Mouse (Mus musculus): ENCODE results near the gene Eid1. TPM values are rescaled to one million over a fixed set of nuclear protein-coding genes. Genes with fewer than 3 reads are reported as not detected.
A peak's percentile ranks its signal among the peaks of the same experiment; 100 is the strongest.

Gene Eid1
- total RNA-seq (2017) = 228 and 229 TPM in 2 replicates

- peak; percentile 39 to 86 for ATAC-seq (replicated peaks in 1 of 2; ENCODE audit: insufficient read depth in 1 of 2, low FRiP score in 2 of 2, low TSS enrichment in 1 of 2, low read depth in 1 of 2, poor library complexity in 2 of 2, severe bottlenecking in 2 of 2)
Observed at GRCm38 (mm10) chr2:125672957-125673631, at the start of gene Eid1. TSS of gene Eid1 (plus strand) at chr2:125673095.

- no peak for ATAC-seq (replicated peaks in 1 of 2; ENCODE audit: insufficient read depth in 1 of 2, low FRiP score in 2 of 2, low TSS enrichment in 1 of 2, low read depth in 1 of 2, poor library complexity in 2 of 2, severe bottlenecking in 2 of 2)
Observed at GRCm38 (mm10) chr2:125623211-125623610, 49.7 kb upstream of the Eid1 start.

GRCm38 (mm10) chr2:125624127-125624685 lies 48.7 kb upstream of the Eid1 start:
- no peak for ATAC-seq (replicated peaks in 1 of 2; ENCODE audit: insufficient read depth in 1 of 2, low FRiP score in 2 of 2, low TSS enrichment in 1 of 2, low read depth in 1 of 2, poor library complexity in 2 of 2, severe bottlenecking in 2 of 2)

GRCm38 (mm10) chr2:125624837-125625351 lies 48.0 kb upstream of the Eid1 start, which contains the start of gene Cep152:
TSS of gene Cep152 (minus strand) at chr2:125625113.
- peak; percentile 98 to 99 for ATAC-seq (replicated peaks in 1 of 2; ENCODE audit: insufficient read depth in 1 of 2, low FRiP score in 2 of 2, low TSS enrichment in 1 of 2, low read depth in 1 of 2, poor library complexity in 2 of 2, severe bottlenecking in 2 of 2)

GRCm38 (mm10) chr2:125626536-125626935 lies 46.4 kb upstream of the Eid1 start:
- no peak for ATAC-seq (replicated peaks in 1 of 2; ENCODE audit: insufficient read depth in 1 of 2, low FRiP score in 2 of 2, low TSS enrichment in 1 of 2, low read depth in 1 of 2, poor library complexity in 2 of 2, severe bottlenecking in 2 of 2)

DNA sequence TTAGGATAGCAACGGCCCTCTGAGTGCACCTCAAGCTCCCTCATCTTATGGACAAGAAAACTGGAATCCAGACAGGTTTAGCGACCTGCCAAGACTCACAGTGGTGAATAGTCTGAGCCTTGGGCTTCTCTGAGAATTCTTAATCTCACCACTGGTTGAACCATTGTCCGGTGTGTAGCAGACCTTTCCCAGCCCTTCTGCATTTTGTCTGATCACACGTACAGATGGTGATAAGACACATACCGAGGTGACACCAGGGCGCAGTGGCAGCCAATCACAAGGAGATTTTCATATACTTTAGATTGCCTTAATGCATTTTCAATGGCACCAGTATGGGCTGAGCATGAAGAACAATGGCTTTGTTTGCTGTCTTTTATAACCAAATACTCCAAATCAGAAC lies 44.4 kb upstream of the Eid1 start:
- no peak for ATAC-seq (replicated peaks in 1 of 2; ENCODE audit: insufficient read depth in 1 of 2, low FRiP score in 2 of 2, low TSS enrichment in 1 of 2, low read depth in 1 of 2, poor library complexity in 2 of 2, severe bottlenecking in 2 of 2)

DNA sequence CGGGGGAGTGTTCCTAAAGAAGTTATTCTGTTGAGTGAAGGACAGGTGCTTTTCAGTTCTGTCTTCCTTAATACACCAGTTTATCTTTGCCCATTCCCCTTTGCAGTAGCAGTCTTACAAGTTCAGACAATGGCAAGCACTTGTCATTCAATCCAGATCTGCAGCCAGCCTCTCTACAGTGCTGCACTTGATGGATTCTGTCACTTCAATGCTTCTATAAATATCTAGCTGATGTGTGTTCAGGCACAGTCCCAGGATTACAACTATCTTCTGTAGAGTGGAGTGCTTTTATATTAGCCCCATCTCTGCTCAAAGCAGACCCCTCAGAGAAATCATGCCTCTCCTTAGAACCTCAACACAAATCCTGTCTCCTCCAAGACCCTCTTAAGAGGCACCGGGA lies 42.9 kb upstream of the Eid1 start:
- ATAC-seq (replicated peaks in 1 of 2; ENCODE audit: insufficient read depth in 1 of 2, low FRiP score in 2 of 2, low TSS enrichment in 1 of 2, low read depth in 1 of 2, poor library complexity in 2 of 2, severe bottlenecking in 2 of 2) = no peak

GRCm38 (mm10) chr2:125637331-125637730 lies 35.6 kb upstream of the Eid1 start:
- ATAC-seq (replicated peaks in 1 of 2; ENCODE audit: insufficient read depth in 1 of 2, low FRiP score in 2 of 2, low TSS enrichment in 1 of 2, low read depth in 1 of 2, poor library complexity in 2 of 2, severe bottlenecking in 2 of 2) = no peak

- ATAC-seq (replicated peaks in 1 of 2; ENCODE audit: insufficient read depth in 1 of 2, low FRiP score in 2 of 2, low TSS enrichment in 1 of 2, low read depth in 1 of 2, poor library complexity in 2 of 2, severe bottlenecking in 2 of 2) = no peak
Observed at GRCm38 (mm10) chr2:125644912-125645311, 28.0 kb upstream of the Eid1 start.

- no peak for ATAC-seq (replicated peaks in 1 of 2; ENCODE audit: insufficient read depth in 1 of 2, low FRiP score in 2 of 2, low TSS enrichment in 1 of 2, low read depth in 1 of 2, poor library complexity in 2 of 2, severe bottlenecking in 2 of 2)
Observed at GRCm38 (mm10) chr2:125650038-125650437, 22.9 kb upstream of the Eid1 start.

GRCm38 (mm10) chr2:125650742-125651352 lies 22.0 kb upstream of the Eid1 start:
- ATAC-seq (replicated peaks in 1 of 2; ENCODE audit: insufficient read depth in 1 of 2, low FRiP score in 2 of 2, low TSS enrichment in 1 of 2, low read depth in 1 of 2, poor library complexity in 2 of 2, severe bottlenecking in 2 of 2) = no peak

GRCm38 (mm10) chr2:125651563-125651962 lies 21.3 kb upstream of the Eid1 start:
- ATAC-seq (replicated peaks in 1 of 2; ENCODE audit: insufficient read depth in 1 of 2, low FRiP score in 2 of 2, low TSS enrichment in 1 of 2, low read depth in 1 of 2, poor library complexity in 2 of 2, severe bottlenecking in 2 of 2) = no peak

DNA sequence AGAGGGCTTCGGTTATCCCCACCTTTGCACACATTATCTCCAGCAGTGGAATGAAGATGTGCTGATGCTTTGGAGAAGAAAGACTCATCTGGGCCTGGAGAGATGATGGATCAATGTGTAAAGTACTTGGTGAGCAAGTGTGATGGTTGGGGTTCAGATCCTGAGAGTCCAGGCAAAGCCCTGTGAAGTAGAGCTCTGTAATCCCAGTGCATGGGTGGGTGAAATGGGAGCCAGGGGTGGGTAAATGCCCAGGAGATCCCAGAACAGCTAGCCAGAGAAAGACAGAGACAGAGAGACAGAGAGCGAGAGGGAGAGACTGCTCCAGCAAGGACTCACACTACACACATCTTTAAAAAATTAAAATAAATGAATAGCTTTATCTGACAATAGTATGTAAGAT lies 19.6 kb upstream of the Eid1 start:
- no peak for ATAC-seq (replicated peaks in 1 of 2; ENCODE audit: insufficient read depth in 1 of 2, low FRiP score in 2 of 2, low TSS enrichment in 1 of 2, low read depth in 1 of 2, poor library complexity in 2 of 2, severe bottlenecking in 2 of 2)

GRCm38 (mm10) chr2:125655391-125655790 lies 17.5 kb upstream of the Eid1 start:
- ATAC-seq (replicated peaks in 1 of 2; ENCODE audit: insufficient read depth in 1 of 2, low FRiP score in 2 of 2, low TSS enrichment in 1 of 2, low read depth in 1 of 2, poor library complexity in 2 of 2, severe bottlenecking in 2 of 2) = no peak

- peak; percentile 89 to 92 for ATAC-seq (replicated peaks in 1 of 2; ENCODE audit: insufficient read depth in 1 of 2, low FRiP score in 2 of 2, low TSS enrichment in 1 of 2, low read depth in 1 of 2, poor library complexity in 2 of 2, severe bottlenecking in 2 of 2)
Observed at GRCm38 (mm10) chr2:125659823-125660536, 12.9 kb upstream of the Eid1 start.

- 0 out of 4 replicates have a peak, but pooled peaks of 1 of the 2 experiments have one; percentile 9 for ATAC-seq (replicated peaks in 1 of 2; ENCODE audit: insufficient read depth in 1 of 2, low FRiP score in 2 of 2, low TSS enrichment in 1 of 2, low read depth in 1 of 2, poor library complexity in 2 of 2, severe bottlenecking in 2 of 2)
Observed at GRCm38 (mm10) chr2:125660537-125661130, 12.3 kb upstream of the Eid1 start.

GRCm38 (mm10) chr2:125661156-125661555 lies 11.7 kb upstream of the Eid1 start:
- no peak for ATAC-seq (replicated peaks in 1 of 2; ENCODE audit: insufficient read depth in 1 of 2, low FRiP score in 2 of 2, low TSS enrichment in 1 of 2, low read depth in 1 of 2, poor library complexity in 2 of 2, severe bottlenecking in 2 of 2)

Measured in hematopoietic stem cell, adult 5-6 weeks (primary cell).